Mouse (Mus musculus) cerebellum, postnatal 4 days (tissue): ENCODE measurements around the gene Gm5737.

ENCODE experiments used
- DNase-seq, 2 experiments: peaks; one replicate each; pipeline ENCODE4 v3.0.0; 2022; ENCODE audit warnings: low spot score in 2 of 2, mixed read lengths in 1 of 2

Gene Gm5737

DNA sequence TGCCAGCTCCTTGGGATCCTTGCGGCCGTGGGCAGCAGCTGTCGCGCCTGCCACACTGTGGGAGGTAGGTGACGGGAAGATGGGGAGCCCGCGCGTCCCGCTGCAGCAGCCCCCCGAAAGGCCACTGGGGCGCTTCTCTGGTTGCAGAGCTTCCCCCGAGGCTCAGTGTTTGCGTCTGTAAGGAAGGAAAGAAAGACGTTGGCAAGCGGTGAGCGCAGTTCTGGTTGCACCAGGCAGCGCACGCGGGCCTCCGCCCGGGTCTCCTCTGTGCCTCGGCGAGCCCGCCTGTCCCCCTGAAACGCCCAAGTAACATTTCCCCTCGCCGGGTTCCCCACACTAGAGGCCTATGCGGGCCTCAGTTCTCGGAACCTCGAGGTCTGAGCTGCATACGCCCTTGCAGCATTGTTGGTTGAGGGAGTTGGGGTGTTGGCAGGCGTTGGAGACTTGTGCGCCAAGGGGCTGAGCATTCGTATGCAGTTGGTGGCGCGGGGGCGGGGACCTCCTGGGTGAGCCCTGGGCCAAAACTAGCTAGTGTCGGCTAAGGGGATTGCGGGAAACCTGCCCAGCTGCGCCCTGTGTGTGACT, 31.0 kb downstream of the Gm5737 start:
- DNase-seq, result peak; percentile 59 to 84

DNA sequence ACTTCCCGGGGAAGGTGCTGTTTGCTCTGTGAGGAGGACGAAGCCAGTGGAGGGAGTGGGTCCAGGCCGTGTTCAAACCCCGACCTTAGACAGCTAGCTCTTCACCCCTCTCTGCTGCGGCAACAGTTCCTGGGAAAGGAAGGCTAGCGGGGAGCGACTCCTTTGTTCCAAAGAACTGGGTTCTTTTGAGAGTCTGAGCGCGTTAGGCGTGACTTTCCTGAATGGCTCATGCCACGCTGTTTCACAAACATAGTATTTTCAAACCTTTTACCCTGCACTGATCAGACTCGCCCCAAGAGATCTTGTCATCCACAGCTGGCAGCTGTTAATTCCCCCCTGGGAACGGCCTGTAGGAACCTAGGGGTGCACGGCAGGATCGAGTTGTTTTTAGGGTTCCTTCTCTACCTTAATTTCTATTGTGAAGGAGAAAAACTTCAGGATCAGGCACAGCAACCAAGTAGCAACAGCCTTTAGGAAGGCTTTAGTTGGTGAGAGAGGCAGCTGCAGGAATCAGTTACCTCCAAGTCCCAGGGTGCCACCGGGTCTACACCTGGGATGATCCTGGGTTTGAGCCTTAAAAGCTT, 31.8 kb downstream of the Gm5737 start:
- DNase-seq, result no peak

GRCm38 (mm10) chr7:120844689-120845088, 32.5 kb downstream of the Gm5737 start:
- no peak for DNase-seq

GRCm38 (mm10) chr7:120848831-120849512, 36.8 kb downstream of the Gm5737 start:
- no peak for DNase-seq

GRCm38 (mm10) chr7:120850165-120850564, 38.0 kb downstream of the Gm5737 start:
- DNase-seq, result no peak

GRCm38 (mm10) chr7:120859854-120860253, 47.7 kb downstream of the Gm5737 start:
- DNase-seq, result no peak

GRCm38 (mm10) chr7:120860799-120861487, 48.8 kb downstream of the Gm5737 start:
- DNase-seq, result no peak

DNA sequence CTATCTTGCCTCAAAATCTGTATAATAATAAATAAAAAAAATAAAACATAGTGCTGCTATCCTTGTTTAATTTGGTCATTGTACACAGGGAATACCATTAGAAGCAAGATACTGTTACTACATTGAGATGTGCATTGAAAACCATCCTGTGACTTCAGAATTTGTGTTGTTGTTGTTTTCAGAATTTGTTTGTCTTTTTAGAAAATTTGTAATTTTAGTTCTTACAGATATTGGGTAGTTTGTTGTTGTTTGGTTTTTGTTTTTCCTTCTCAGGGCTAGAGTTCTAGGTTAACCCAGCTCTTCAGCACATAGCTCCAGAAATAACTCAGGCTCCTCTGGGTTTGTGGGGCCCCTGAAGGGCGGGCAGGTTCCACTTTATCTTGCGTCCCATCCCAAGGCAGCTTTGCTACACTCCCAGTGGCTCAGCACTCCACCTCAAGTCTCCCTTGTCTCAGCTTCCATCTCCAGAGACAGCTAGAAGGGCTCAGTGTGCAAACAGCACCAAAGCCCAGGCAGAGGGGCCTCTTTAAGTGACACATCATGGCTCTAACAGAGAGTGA, 49.4 kb downstream of the Gm5737 start:
- DNase-seq, result no peak

DNA sequence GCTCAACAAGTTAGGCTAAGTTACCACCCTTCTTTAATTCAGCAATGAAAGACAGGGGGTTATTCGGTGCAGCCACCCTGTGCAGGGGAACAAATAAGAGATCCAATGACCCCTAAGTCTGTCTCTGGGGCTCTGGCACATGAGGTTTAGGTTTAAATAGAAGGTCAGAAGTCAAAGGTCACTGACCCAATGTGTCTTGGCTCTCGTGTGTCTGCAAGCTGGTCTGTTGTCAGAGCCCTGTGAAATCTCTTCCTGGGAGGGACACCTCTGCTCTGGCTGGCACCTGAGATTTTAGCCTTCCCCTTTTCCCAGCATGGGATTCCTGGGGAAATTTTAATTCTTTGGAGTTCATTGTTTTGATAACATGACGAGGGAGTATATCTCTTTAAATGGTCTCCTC, 50.0 kb downstream of the Gm5737 start:
- no peak for DNase-seq

- DNase-seq, result no peak
Measured at GRCm38 (mm10) chr7:120862626-120863025, 50.5 kb downstream of the Gm5737 start.

GRCm38 (mm10) chr7:120863476-120863875, 51.3 kb downstream of the Gm5737 start:
- no peak for DNase-seq

DNA sequence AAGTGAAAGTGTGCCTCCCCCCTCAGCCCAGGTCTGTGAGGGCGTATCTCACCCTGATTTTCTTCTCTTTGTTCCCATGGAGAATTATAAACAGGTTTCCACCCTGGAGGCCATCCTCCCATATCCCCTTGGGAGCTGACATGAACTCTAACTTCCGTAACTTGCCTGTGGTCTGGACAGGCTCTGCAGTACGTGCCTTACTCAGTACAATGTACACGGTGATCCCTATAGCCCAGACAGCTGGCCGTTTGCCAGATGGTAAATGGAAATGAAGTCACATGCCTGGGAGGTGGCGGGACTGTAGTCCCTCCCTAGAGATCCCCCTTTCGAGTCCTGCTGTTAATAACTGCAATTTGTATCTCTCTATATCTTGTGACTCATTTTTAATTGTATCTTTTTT, 52.9 kb downstream of the Gm5737 start:
- no peak for DNase-seq

GRCm38 (mm10) chr7:120865832-120866231, 53.7 kb downstream of the Gm5737 start:
- no peak for DNase-seq

DNA sequence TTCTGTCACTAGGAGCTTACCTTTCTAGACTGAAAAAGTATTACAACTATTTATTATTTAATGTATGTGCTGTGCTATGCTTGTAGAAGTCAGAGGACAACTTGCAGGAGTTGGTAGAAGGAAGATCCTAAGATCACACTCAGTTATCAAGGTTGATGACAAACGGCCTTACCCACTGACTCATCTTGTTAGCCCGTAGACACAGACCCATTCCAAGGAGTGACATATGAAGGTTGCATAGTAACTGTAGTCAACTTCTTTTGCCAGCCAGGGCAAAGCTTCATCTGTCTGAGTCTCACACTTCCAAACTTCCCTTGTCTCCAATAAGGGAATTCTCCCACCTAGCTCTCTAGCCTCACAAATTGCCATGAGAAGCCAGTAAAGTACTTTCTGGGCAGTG, 54.5 kb downstream of the Gm5737 start:
- DNase-seq, result no peak

- no peak for DNase-seq
Measured at GRCm38 (mm10) chr7:120867720-120868119, 55.6 kb downstream of the Gm5737 start.

DNA sequence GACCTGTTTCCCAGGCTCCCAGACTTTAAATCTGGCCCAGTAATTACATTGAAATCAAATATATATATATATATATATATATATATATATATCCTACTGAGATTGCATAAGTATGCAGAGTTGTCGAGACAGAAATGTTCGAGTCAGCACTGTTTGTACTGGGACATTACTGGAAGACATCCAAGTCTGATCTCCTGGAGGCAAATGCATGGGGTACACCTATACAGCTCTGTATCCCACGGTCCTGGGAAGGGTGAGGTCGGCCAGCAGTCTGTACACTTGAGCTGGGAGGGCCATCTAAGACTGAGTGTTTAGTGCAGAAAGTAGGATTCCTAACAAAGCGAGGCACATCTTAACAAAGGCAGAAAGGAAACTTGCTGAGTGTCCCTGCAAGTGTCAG, 57.7 kb downstream of the Gm5737 start:
- DNase-seq, result no peak

DNA sequence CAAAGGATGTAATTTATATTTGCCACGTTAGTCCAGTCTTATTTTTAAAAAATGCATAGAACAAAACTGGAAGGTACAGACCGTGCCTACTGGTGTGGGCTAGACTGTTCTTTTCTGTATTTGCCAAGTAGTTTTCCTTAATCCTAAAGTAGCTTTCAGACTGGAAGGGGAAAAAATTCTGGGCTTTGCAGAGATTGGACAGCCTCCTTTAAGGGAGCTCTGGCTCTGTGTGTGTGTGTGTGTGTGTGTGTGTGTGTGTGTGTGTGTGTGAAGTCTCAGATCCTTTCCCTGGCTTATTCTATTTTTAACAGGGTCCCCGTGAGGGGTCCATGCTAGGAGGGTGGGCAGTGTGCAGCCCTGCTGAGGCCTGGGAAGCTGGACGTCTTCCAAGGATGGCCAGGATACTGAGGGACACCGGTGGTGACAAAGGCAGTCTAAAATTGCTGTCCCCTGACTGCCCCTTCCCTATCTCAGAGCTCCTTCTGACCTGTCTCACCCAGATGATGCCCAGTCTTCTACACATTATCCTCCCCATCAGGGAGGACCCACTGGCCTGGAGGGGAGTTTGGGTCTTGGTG, 58.4 kb downstream of the Gm5737 start:
- no peak for DNase-seq

DNA sequence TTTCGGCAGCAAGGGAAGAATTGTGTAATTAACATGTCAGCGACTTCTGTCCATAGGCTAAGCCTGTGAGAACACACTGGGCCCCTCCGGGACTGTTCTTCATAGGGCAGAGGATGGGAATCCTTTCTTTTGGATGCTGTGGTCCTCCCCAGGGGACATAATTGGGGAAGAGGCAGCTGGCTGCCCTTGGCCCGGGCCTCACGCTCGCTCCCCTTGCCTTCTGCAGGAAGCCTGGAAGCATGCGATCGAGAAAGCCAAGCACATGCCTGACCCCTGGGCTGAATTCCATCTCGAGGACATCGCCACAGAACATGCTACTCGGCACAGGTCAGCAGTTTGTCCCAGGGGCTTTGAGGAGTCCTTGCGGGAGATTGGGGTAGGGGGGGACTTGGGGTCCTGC, 60.9 kb downstream of the Gm5737 start:
- no peak for DNase-seq

DNA sequence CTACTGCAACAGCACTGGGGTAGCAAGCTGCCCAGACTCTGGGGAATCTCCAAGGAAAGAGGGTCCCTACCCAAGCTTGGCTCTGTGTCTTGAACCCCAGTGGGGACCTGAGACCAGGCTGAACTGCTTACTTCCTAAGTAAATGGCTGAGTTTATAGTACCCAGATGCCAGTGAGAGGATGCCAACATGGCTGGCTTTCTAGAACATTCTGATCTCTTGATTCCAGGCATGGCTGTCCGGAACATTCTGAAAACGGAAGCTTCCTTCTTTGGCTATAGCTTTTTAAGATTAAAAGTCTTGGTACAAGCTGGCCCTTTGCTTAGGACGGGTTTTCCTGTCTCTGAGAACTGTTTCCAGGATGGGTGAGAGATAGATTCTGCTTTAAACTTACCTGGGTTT, 61.9 kb downstream of the Gm5737 start:
- no peak for DNase-seq

GRCm38 (mm10) chr7:120874764-120875539, 62.8 kb downstream of the Gm5737 start:
- no peak for DNase-seq
